Mouse (Mus musculus): ENCODE results near the gene Cdc34.

The Cdc34 gene

DNA sequence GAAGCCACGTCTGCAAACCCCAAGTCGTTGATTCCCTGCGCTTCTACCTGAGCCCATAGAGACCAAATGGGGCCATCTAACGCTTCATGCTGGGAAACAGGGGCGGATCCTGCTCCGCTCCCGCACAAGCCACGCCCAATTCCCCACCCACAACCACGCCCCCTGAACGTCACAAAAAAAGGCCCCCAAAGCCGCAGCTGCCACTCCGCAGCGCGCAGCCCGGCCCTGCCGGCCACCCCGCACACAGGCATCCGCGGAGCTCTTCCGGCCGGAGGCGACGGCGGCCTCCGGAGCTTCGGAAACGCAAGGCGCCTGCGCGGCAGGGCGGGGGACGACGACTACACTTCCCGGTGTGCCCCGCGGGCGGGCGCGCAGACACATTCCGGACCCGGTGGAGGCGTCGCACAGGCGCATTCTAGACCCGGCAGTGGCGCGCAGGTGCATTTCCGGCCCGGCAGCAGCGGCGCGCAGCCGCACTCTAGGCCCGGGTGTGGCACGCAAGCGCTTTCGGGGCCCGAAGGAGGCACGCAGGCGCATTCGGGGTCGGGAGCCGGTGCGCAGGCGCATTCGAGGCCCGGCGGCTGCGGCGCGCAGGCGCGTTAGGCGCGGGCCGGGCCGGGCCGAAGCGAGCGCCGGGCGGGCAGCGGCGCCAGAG is at the start of gene Cdc34:
Gene Cdc34, plus strand, starts transcription at position 605 of the 655 bp plus-strand sequence.
- peak; percentile 100 for DNase-seq

DNA sequence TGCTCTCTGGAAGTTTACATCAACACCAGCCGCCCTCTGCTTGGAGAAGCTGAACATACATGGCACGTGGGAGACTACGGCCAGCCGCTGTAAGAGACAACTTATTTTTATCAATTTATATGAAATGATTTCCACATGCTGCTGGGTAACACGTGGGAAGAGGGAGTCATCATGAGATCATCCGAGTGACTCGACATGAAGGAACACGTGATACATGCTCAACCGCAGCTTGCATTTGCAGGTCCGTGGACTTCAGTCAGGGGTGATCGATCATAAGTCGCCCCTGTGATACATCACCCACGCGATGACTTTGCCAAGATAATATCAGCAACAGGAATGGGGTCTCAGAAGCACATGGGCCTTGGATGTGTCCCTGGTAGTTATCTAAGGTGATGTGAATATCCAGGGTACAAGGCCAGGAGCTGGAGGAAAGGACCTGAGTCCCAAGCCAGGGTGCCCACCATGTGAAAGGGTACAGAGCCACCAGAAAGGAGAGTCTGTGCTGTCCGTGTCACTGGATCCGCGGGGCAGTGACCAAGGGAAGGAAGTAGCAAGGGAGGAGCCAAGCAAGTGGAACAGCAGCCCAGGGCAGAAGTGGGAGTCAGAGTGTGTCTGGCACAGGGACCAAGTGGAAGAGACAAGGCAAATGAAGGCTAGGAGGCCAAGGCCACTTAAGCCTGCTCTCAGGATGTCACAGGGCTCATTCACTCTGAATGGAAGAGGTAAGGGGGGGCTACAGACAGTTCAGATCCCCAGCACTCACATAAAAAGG is 48.8 kb upstream of the Cdc34 start:
- DNase-seq = no peak

DNA sequence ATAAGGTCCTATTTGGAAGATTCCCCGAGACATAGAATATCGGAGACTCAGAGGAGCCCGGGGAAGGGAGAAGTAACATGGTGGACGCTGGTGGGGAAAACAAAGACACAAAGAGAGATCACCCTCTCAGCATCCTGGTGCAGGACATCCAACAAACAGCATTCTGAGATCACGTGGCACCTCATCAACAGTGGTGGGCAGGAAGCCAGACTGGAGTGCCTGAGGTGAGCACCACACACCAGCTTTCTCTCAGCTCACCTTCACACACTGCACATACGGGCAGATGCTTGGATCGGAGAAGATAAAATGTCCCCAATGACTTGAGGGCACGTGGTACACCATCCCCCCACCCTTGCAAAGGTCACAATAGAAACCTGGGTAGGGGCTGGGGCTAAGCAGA is 45.7 kb upstream of the Cdc34 start:
- DNase-seq = no peak

DNA sequence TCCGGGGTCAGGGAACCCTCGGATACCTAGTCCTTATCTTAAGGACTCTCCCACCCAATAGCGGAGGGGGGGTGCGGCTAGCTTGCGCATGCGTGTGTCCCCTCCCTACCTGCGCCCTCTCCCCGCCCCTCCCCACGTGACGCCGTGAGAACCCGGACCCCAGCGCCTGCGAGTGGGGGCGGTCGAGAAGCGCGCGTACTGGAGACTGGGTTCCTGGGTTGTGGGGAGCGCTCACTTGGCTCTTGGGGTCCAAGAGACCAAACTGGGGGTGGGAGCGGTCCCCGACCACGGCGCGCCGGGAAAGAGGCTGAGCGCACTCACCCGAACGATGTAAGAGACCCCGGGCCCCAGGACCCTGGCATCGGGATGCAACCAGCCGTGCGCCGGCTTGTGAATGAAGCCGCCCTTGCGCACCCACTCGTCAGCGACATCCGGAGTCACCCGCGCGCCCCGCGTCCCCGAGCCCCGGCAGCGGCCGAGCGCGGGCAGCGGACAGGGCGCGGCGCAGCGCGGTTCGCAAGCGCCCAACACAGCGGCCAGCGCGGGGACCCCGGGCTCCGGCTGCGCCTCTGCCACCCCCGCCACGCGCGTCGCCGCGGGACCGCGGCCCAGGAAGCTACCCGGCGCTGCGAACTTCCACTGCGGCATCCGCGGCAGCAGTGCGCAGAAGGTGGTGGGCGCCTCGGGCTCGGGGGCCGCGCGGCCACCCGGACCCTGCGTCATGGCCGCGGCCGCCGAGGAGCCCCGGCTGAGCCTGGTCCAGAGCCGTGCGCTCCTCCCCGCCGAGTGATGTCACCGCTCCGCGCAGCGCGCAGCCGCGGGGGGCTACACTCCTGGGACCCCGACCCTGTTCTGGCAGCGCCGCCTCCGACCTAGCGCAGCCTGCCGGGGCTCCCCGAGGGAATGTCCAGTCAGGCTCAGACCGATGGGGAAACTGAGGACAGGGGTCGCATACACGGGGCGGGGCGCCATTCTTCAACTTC is 44.6 kb upstream of the Cdc34 start, which contains the start of gene Shc2:
Gene Shc2, minus strand, starts transcription at position 791 of the 983 bp plus-strand sequence.
- no peak for DNase-seq

DNA sequence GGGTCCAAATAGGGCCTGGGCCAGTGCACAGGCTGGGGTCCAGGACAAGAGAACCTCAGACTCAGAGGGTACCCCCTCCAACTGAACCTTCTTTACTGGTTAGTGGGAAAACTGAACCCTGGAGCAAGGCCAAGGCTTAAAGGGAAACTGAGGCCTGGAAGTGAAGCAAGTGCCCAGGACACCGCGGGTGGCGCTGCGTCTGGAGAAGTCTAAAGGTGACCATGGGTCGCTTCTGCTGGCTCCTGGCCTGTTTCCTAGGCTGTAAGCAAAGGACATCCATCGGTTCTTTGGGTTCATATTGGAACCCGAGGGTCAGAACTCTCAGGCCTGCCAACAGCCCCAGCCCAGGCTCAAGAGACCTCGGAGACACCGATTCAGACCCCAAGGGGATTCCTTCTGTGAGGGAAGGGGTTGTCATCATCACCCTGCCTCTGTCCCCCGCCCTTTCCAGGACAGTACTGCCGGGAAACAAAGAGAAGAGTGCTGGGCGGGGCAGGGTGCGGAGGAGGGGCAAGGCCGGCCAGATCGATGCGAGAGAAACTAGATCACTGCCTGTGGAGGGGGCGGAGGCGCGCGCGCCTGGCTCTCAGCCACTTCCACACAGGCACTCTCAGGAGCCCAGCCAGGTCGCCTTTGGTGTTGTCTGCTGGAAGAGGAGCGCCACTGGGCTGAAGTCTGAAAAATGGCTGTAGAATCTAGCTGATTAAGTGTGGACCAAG is 43.4 kb upstream of the Cdc34 start:
- DNase-seq = no peak

DNA sequence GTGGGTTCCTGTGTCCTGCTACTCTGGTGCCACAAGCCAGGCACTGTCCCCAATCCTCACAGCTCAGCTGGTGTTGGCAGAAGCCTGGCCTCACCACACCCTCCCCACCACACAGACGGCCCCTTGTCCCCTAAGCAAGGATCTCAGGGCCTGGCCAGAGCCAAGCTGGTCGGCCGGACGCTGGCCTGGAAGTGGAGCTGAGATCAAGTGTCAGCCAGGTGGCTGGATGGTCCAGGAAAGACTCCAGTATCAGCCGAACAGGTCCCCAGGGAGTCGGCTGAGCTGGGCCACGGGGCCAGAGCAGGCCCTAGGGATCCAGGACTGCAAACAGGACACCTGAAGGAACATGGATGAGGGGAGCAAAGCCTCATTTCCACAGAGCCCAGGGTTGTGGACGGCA is 36.3 kb upstream of the Cdc34 start, which contains the start of gene Odf3l2:
Gene Odf3l2, minus strand, starts transcription at position 28 of the 400 bp plus-strand sequence.
- DNase-seq = no peak

DNA sequence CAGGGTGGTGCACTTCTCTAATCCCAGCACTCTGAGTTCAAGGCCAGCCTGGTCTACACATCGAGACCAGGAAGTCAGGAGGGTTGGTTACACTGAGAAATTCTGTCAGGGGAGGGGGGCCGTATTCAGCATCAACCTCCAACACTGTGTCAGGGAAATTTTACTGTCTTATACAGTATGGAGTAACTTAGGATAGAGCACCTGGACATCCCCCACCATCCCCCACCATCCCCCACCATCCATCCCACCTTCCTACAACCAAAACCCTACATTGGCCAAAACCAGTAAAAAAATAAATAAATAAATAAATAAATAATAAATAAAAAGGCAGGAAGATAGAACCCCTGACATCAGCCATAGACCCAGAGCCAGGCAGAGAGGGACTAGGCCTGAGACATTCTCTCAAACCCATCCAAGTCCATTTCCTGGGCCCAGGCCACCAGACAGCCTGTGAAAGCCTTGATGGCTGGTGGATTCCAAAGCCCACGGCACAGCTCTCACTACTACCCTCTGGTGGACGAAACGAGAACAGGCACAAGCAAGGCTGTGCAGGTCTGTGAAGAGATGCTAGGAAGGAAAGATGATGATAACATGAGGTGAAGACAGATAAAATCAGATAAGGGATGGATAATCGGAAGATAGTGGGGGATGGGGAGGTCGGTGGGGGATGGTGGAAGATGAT is 32.8 kb upstream of the Cdc34 start:
- peak; percentile 73 for DNase-seq

DNA sequence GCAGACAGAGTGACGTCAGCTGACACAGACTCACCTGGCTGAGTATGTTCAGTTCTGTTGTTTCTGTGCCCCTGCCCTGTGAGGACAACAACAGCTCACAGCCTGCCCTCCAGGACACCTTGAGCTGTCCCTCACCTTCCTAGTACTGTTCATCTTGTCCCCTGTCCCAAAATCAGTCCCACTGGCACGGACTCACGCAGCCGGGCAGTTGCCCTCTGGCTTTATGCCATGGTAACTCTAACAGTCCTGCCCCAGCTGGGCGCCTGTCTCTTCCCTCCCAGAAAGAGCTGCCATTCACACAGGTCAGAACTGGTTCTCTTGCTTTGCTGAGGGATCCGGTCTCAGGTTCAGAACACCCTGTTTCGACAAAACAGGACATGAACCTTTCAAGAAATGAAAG is 29.2 kb upstream of the Cdc34 start:
- DNase-seq = no peak

DNA sequence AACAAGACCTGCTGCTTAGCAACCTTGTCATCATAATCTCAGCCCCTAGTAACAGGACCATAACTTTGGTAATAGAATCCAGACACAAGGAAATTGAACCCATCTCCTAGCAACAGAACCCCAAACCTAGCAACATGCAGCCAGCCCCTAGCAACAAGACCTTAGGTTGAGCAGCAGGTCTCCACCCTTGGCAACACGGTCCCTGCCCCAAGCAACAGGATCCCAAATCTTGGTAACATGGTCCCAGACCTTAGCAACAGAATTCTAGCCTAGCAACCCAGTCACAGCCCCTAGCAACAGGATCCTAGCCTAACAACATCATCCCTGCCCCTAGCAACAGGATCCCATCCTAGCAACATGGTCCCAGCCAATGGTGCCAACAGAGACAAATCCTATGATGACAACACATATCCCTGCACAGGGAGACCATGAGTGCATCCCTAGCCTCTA is 27.0 kb upstream of the Cdc34 start:
- DNase-seq = no peak

DNA sequence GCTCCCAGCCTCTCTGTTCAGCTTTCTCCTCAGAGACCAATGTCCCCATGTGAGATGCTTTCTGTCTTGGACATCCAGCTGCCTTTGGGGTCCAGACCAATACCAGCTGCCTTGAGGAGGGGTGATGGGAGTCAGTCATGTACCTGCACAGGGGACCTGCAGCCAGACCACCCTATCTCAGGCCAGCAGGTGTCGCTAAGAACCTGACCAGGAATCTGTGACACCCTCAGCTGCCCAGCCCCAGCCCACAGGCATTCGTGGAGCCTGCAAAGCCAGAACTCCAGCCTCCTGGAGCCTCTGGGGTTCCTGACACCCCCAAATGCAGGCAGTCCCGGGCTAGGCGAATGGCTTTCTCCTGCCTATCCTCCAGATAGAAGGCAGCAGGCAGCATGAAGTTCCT is 23.2 kb upstream of the Cdc34 start:
- no peak for DNase-seq

DNA sequence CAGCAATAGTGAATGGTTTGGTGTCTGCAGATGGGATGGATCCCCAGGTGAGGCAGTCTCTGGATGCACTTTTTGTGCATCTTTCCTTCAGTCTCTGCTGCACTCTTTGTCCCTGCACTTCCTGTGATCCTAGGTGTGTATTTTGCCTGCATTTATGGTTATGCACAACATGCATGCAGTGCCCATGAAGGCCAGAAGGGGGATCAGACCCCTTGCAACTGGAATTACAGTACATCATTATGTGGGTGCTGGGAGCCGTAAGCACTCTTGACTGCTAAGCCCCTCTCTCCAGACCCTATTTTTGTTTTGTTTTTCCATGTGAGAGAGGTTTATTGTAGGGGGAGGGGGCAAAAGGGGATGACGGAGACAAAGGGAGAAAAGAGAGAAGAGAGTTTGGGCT is 21.7 kb upstream of the Cdc34 start:
- DNase-seq = no peak

DNA sequence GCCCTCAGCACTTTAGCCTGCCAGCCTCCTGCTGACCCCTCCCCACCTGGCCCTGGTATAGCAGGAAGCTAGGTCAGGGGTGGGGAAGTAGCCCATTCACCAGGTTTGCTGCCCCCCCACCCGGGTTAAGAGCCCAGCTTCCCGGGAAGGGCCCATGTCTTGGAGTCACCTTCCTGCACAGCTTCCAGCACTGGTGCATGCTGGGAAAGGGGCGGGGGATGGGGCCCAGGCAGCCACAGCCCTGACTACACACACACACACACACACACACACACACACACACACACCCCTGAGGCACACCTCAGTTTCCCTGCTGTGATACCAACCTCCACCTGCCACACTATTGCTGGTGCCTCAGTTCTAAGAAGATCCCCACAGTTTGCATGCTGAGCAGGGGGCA is 20.1 kb upstream of the Cdc34 start:
- no peak for DNase-seq

DNA sequence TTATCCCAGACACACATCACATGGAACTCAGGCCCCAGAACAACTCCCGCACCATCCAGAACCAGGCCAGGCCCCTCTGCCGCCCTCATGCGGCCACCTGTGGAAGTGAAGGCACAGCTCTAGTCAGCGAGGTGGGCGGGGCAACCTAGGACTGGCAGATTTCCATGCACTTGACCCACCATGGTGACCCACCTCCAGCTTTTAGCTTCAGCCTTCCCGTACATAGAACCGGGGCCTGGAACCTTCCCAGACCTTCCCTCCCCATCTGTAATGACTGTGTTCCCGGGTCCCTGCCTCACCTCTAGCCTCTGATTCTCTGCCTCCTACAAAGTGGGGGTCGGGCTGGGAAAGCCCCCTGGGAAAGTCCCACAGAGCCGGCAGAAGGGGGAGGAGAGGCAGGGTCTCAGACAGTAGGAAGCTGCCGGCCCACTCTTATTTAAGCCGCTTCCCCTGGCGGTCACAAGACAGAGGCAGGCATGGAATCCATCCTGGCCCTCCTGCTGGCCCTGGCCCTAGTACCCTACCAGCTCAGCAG is 17.8 kb upstream of the Cdc34 start, which contains the start of gene Madcam1:
Gene Madcam1, plus strand, starts transcription at position 429 of the 535 bp plus-strand sequence.
- DNase-seq = peak; percentile 75

DNA sequence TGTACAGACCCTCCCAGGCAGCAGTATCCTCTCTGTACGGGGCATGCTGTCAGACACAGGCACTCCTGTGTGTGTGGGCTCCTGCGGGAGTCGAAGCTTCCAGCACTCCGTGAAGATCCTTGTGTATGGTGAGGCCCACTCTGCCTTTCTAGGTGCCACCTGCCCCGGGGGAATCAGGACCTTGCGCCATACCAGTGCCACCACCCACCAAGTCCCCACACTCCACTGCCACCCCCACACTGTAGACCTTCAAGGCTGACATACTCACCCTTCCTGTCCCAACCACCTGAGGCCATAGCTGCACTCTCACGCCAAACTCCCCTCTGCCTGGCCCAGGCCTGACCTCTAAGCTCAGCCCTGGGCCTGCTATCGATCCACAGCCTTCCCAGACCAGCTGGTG is 16.9 kb upstream of the Cdc34 start:
- no peak for DNase-seq

DNA sequence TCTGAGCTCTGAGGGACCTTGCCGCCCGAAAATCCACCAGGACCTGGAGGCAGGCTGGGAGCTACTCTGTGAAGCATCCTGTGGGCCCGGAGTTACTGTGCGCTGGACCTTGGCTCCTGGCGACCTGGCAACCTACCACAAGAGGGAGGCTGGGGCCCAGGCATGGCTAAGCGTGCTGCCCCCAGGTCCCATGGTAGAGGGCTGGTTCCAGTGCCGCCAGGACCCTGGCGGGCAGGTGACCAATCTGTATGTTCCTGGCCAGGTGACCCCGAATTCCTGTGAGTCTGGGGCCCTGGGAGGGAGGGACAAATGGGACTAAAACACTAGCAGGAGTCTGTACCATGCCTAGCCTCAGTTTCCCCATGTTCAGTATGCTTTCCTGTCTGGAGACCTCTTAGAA is 15.5 kb upstream of the Cdc34 start:
- DNase-seq = no peak

DNA sequence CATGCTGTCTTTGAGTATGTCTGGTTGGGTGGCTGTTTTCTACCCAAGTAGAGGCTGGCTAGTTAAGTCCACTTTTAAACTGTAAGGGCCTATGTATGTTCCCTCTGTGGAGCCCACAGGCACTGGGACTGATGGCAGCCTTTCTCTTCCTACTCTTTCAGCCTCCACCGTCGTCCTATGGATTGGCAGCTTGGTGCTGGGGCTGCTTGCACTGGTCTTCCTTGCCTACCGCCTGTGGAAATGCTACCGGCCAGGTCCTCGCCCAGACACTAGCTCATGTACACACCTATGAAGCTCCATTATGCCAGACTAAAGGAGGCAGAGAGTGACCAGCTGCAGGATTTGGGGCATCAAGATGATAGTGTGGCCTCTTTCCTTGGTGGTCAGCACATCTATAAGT is 13.9 kb upstream of the Cdc34 start:
- no peak for DNase-seq

DNA sequence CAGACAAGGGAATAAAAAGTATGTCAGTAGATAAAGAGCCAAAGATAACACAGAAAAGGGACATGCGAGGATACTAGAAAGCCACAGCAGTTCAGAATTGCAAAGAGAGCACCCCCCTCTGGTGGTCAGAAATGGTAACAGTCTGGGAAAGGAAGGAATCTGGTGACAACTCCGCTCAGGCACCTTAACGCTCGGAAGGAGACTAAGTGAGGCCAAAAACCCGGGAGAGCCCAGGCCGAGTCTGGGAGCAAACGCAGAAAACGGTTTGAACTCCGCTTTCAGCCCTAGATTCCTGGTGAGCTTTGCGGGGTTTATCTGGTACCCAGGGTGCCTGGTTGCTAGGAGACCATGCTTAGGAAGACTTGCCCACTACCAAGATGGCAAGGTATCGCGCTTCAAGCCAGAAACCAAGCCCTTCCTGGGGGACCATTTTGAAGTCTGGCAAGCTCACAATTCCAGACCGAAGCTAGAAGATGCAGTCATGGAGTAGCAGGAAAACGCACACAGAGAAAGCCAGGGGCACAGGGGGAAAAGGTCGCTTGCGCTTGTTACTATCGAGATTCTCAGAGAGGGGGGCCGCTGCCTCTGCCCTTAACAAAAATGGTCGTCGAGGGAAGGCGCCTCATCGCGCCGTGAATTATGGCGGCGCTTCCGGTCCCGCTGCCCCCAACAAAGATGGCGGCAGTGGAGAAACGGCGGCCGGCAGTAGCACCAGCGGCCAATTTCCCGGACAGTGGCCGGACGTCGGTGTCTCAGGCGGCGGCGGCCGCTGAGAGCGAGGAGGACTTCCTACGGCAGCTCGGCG is 13.0 kb upstream of the Cdc34 start, which contains the start of gene Tpgs1:
Gene Tpgs1, plus strand, starts transcription at position 599 of the 805 bp plus-strand sequence.
- DNase-seq = peak; percentile 95

DNA sequence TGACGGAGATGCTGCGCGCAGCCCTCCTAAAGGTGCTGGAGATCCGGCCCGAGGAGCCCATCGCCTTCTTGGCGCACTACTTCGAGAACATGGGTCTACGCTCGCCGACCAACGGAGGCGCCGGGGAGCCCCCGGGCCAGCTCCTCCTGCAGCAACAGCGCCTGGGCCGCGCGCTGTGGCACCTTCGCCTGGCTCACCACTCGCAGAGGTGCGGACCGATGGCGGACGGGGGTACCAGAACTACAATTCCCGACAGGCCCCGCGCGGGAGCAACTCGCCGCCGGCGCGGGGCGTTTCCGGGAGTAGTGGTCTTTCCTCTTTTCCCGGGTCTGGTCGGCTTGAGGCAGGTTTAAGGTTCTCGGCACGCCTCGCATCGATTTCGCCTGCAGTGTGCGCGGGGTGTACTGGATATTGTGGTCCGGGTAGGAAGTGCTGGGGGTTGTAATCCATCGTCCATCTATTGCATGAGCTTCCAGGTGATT is 12.4 kb upstream of the Cdc34 start:
- DNase-seq = peak; percentile 71

DNA sequence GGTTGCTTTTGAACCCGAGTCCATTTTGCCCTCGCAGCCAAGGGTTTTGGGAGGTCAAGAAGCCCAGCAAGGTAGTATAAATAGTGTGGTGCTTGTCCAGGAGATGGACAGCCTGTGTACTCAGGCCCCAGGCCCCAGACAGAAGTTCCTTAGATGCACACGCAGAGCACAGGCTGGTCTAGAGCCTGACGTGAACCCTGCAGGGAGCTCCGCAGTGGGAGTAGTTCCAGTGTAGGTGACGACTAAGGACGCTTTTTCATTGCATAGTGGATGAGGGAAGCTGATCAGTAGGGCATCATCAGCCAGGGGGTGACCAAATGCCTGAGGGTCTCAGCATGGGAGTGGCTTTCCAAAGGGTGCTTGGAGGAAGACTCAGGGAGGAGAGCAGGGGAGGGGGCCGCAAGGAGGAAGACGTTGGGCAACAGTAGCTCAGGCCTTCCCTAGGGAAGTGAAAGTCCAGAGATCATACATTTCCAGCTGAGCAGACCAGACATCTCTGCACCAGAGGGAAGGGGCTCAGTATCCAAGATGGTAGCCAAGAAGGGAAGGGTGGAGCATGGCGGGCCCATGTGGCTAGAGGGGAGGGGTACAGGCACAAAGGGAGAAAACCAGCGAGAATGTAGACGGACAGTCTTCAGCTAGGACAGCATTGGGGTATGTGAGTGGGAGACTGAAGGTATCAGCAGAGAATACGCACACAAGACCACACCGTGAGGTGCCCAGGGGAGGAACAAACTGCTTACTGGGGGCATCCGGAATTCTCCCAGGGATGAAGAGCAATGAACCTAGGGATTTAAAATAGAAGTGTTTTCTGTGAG is 11.7 kb upstream of the Cdc34 start:
- no peak for DNase-seq

Data from kidney, adult 9 months (tissue).